Mouse (Mus musculus) liver, embryonic 16.5 days (tissue): Measurements from ENCODE around the gene Eif4a2. TPM values are rescaled to one million over a fixed set of nuclear protein-coding genes. Genes with fewer than 3 reads are reported as not detected.
A peak's percentile ranks its signal among the peaks of the same experiment; 100 is the strongest.

Experiments used
- ATAC-seq: fragments of 200-750 bp; cut with Nextera tagmentation; 2 replicates; pipeline ENCODE4 v1.8.0; 2017; ENCODE audit warnings: low read depth, mild to moderate bottlenecking, moderate number of reproducible peaks, moderate library complexity
- H3K27ac ChIP-seq: fragments of 300-500 bp; sonication (generic); 2 replicates; pipeline ENCODE4 v1.5.1; 2014; ENCODE audit warnings: mild to moderate bottlenecking, low read length
- H3K27me3 ChIP-seq: fragments of 300-500 bp; sonication (generic); 2 replicates; pipeline ENCODE4 v1.6.1; 2014; ENCODE audit warnings: low read depth, low read length, mixed read lengths; ENCODE audit not compliant: control insufficient read depth, insufficient read depth
- H3K36me3 ChIP-seq: fragments of 300-500 bp; sonication (generic); 2 replicates; pipeline ENCODE4 v1.6.1; 2014; ENCODE audit warnings: mild to moderate bottlenecking; ENCODE audit not compliant: control insufficient read depth, insufficient read depth
- H3K4me1 ChIP-seq: fragments of 300-500 bp; sonication (generic); 2 replicates; pipeline ENCODE4 v1.6.1; 2014; ENCODE audit warnings: low read depth, low read length, mixed read lengths; ENCODE audit not compliant: control insufficient read depth
- H3K4me2 ChIP-seq: fragments of 300-500 bp; sonication (generic); 2 replicates; pipeline ENCODE4 v1.6.1; 2014; ENCODE audit warnings: low read depth, low read length, mixed read lengths
- H3K4me3 ChIP-seq: fragments of 300-500 bp; sonication (generic); 2 replicates; pipeline ENCODE4 v1.5.1; 2014; ENCODE audit warnings: low read depth, mild to moderate bottlenecking, low read length
- H3K9ac ChIP-seq: fragments of 300-500 bp; sonication (generic); 2 replicates; pipeline ENCODE4 v1.6.1; 2014; ENCODE audit warnings: low read depth, low read length
- H3K9me3 ChIP-seq: fragments of 300-500 bp; sonication (generic); replicated peaks from 2 replicates; pipeline ENCODE4 v1.6.1; 2016; ENCODE audit warnings: low read length; ENCODE audit not compliant: control insufficient read depth
- WGBS: fragments of 180-500 bp; shearing (Covaris S2); extraction: QIAGEN DNeasy Blood & Tissue Kit; methylation state at CpG from one replicate; pipeline ENCODE4 v1.1.7; 2014; ENCODE audit not compliant: insufficient replicate concordance; 5-methylcytosine and 5-hydroxymethylcytosine counted together
- polyA plus RNA-seq: library from polyadenylated mRNA; unstranded; fragments of >200 nt; fragmentation: Nextera tagmentation; extraction: Ambion mirVana; gene quantifications from 2 replicates; pipeline ENCODE4 v1.2.1, GENCODE M21; 2015

The Eif4a2 gene
- polyA plus RNA-seq, 1 experiment from 2014 or later: 57.0 TPM

GRCm38 (mm10) chr16:23127673-23128375 is 20.6 kb downstream of the Eif4a2 start, which contains the start of gene Rfc4:
Gene Rfc4 (minus strand): TSS chr16:23127737.
- H3K4me1 ChIP-seq: peaks cover 10% of the 10 kb centered on the region
- H3K4me3 ChIP-seq: peak within 1 kb of the TSS; percentile 77
- H3K9ac ChIP-seq: peak within 1 kb of the TSS; percentile 85
- H3K27me3 ChIP-seq: no peaks in the 10 kb centered on the region
- no peaks in the 10 kb centered on the region for H3K9me3 ChIP-seq
- under 1% methylated on average over 51 of the region's 51 CpGs for WGBS
- H3K27ac ChIP-seq: peak within 1 kb of the TSS; percentile 96
- H3K4me2 ChIP-seq: peak within 1 kb of the TSS; percentile 82
- H3K36me3 ChIP-seq: peaks cover 11% of the 10 kb centered on the region
- peak; percentile 95 for ATAC-seq

GRCm38 (mm10) chr16:23130303-23130702 is 23.1 kb downstream of the Eif4a2 start:
- H3K36me3 ChIP-seq: no peaks in the 10 kb centered on the region
- no peak overlapping the region for H3K27ac ChIP-seq
- WGBS: 83% methylated on average over 3 of the region's 3 CpGs
- H3K9me3 ChIP-seq: no peaks in the 10 kb centered on the region
- H3K9ac ChIP-seq: no peak overlapping the region
- no peaks in the 10 kb centered on the region for H3K27me3 ChIP-seq
- peaks cover 10% of the 10 kb centered on the region for H3K4me1 ChIP-seq
- no peak overlapping the region for H3K4me3 ChIP-seq
- no peak for ATAC-seq
- H3K4me2 ChIP-seq: no peak overlapping the region

- Histone ChIP-seq H3K36me3 (no peaks in the 10 kb centered on the region), H3K9ac (no peak overlapping the region), H3K27me3 (no peaks in the 10 kb centered on the region), H3K4me3 (no peak overlapping the region), H3K9me3 (no peaks in the 10 kb centered on the region), H3K27ac (no peak overlapping the region), H3K4me2 (no peak overlapping the region), H3K4me1 (peaks cover 6% of the 10 kb centered on the region)
- no peak for ATAC-seq
- 75% methylated on average over 1 of the region's 1 CpGs for WGBS
Measured at GRCm38 (mm10) chr16:23132336-23132735, 25.1 kb downstream of the Eif4a2 start.

- 23% methylated on average over 11 of the region's 11 CpGs for WGBS
- ATAC-seq: no peak
- no peak overlapping the region for H3K4me2 ChIP-seq
Measured at GRCm38 (mm10) chr16:23135421-23136149, 28.3 kb downstream of the Eif4a2 start.

GRCm38 (mm10) chr16:23136406-23136970 is 29.2 kb downstream of the Eif4a2 start:
- Histone ChIP-seq H3K9ac (no peak overlapping the region), H3K27ac (no peak overlapping the region), H3K4me1 (no peaks in the 10 kb centered on the region), H3K4me2 (no peak overlapping the region), H3K9me3 (no peaks in the 10 kb centered on the region), H3K36me3 (no peaks in the 10 kb centered on the region), H3K27me3 (no peaks in the 10 kb centered on the region), H3K4me3 (no peak overlapping the region)
- WGBS: 33% methylated on average over 4 of the region's 4 CpGs
- ATAC-seq: no peak

More at GRCm38 (mm10) chr16:23135421-23136149, 28.3 kb downstream of the Eif4a2 start:
- no peaks in the 10 kb centered on the region for H3K36me3 ChIP-seq
- no peak overlapping the region for H3K4me3 ChIP-seq
- H3K9me3 ChIP-seq: no peaks in the 10 kb centered on the region
- no peaks in the 10 kb centered on the region for H3K4me1 ChIP-seq
- no peak overlapping the region for H3K9ac ChIP-seq
- H3K27me3 ChIP-seq: no peaks in the 10 kb centered on the region
- no peak overlapping the region for H3K27ac ChIP-seq

- Histone ChIP-seq H3K27ac (no peak overlapping the region), H3K9ac (no peak overlapping the region), H3K9me3 (no peaks in the 10 kb centered on the region), H3K27me3 (no peaks in the 10 kb centered on the region), H3K4me1 (no peaks in the 10 kb centered on the region; the same call in none of the 2 replicates), H3K4me3 (no peak overlapping the region), H3K4me2 (no peak overlapping the region), H3K36me3 (no peaks in the 10 kb centered on the region)
- 70% methylated on average over 3 of the region's 3 CpGs for WGBS
- no peak for ATAC-seq
Measured at GRCm38 (mm10) chr16:23140911-23141310, 33.7 kb downstream of the Eif4a2 start.

- Histone ChIP-seq H3K27ac (no peak overlapping the region), H3K4me2 (no peak overlapping the region), H3K9ac (no peak overlapping the region), H3K9me3 (no peaks in the 10 kb centered on the region), H3K27me3 (no peaks in the 10 kb centered on the region), H3K4me1 (no peaks in the 10 kb centered on the region; the same call in none of the 2 replicates), H3K4me3 (no peak overlapping the region), H3K36me3 (no peaks in the 10 kb centered on the region)
- ATAC-seq: peak; percentile 78
- WGBS: 33% methylated on average over 7 of the region's 7 CpGs
Measured at GRCm38 (mm10) chr16:23144326-23144725, 37.1 kb downstream of the Eif4a2 start.

GRCm38 (mm10) chr16:23145211-23145610 is 38.0 kb downstream of the Eif4a2 start:
- ATAC-seq: no peak
- no peak overlapping the region for H3K27ac ChIP-seq
- H3K4me3 ChIP-seq: no peak overlapping the region
- H3K4me1 ChIP-seq: no peaks in the 10 kb centered on the region; the same call in none of the 2 replicates
- H3K9me3 ChIP-seq: no peaks in the 10 kb centered on the region
- no peaks in the 10 kb centered on the region for H3K27me3 ChIP-seq
- no peaks in the 10 kb centered on the region for H3K36me3 ChIP-seq
- WGBS: 55% methylated on average over 5 of the region's 5 CpGs
- no peak overlapping the region for H3K4me2 ChIP-seq
- no peak overlapping the region for H3K9ac ChIP-seq

- Histone ChIP-seq H3K4me1 (no peaks in the 10 kb centered on the region; the same call in none of the 2 replicates), H3K27me3 (no peaks in the 10 kb centered on the region), H3K27ac (no peak within 1 kb of the TSS), H3K4me2 (no peak within 1 kb of the TSS), H3K9ac (no peak within 1 kb of the TSS), H3K4me3 (no peak within 1 kb of the TSS), H3K9me3 (no peaks in the 10 kb centered on the region), H3K36me3 (no peaks in the 10 kb centered on the region)
- 65% methylated on average over 3 of the region's 3 CpGs for WGBS
- ATAC-seq: no peak
Measured at GRCm38 (mm10) chr16:23146280-23146679, 39.0 kb downstream of the Eif4a2 start, which contains the start of gene Adipoq. Gene Adipoq (plus strand): TSS chr16:23146536.
